Mouse (Mus musculus) ES-E14 (cell line): ENCODE data around the gene Tbc1d7.

ENCODE experiments used
- CHD2 ChIP-seq: IDR thresholded peaks from 2 replicates; pipeline ENCODE4 v1.6.1; 2014; ENCODE audit warnings: mild to moderate bottlenecking, low read depth, low read length, inconsistent platforms
- ZC3H11A ChIP-seq: IDR thresholded peaks from 2 replicates; pipeline ENCODE4 v1.6.1; 2012; ENCODE audit warnings: low read depth, mild to moderate bottlenecking, inconsistent platforms, low read length, borderline replicate concordance
- ZNF384 ChIP-seq: IDR thresholded peaks from 2 replicates; pipeline ENCODE4 v1.6.1; 2012; ENCODE audit warnings: low read depth, low read length, inconsistent platforms

GRCm38 (mm10) chr13:43209560-43209959 lies 38.3 kb upstream of the Tbc1d7 start:
- TF ChIP-seq ZC3H11A (no peak), ZNF384 (no peak), CHD2 (no peak)
